Mouse (Mus musculus) intestine, embryonic 15.5 days (tissue): ENCODE measurements around the gene Smurf2. TPM values are rescaled to one million over a fixed set of nuclear protein-coding genes. Genes with fewer than 3 reads are reported as not detected.
"Not testable (repeated sequence)": the region's sequence is repeated elsewhere in the genome, so short reads cannot be mapped to it uniquely, and the experiment has no call there.

ENCODE experiments used
- ATAC-seq: fragments of 200-750 bp; cut with Nextera tagmentation; 2 replicates; pipeline ENCODE4 v1.8.0; 2017; ENCODE audit warnings: moderate TSS enrichment, moderate library complexity
- H3K27ac ChIP-seq: fragments of 300-500 bp; sonication (generic); 2 replicates; pipeline ENCODE4 v1.5.1; 2015; ENCODE audit warnings: mild to moderate bottlenecking, inconsistent platforms
- H3K27me3 ChIP-seq: fragments of 300-500 bp; sonication (generic); replicated peaks from 2 replicates; pipeline ENCODE4 v1.6.1; 2015; ENCODE audit warnings: inconsistent platforms
- H3K36me3 ChIP-seq: fragments of 300-500 bp; sonication (generic); 2 replicates; pipeline ENCODE4 v1.6.1; 2015; ENCODE audit warnings: inconsistent platforms
- H3K4me1 ChIP-seq: fragments of 300-500 bp; sonication (generic); replicated peaks from 2 replicates; pipeline ENCODE4 v1.6.1; 2015; ENCODE audit warnings: inconsistent platforms
- H3K4me2 ChIP-seq: fragments of 300-500 bp; sonication (generic); replicated peaks from 2 replicates; pipeline ENCODE4 v1.6.1; 2015; ENCODE audit warnings: mild to moderate bottlenecking, inconsistent platforms
- H3K4me3 ChIP-seq: fragments of 300-500 bp; sonication (generic); replicated peaks from 2 replicates; pipeline ENCODE4 v1.5.1; 2015; ENCODE audit warnings: inconsistent platforms
- H3K9ac ChIP-seq: fragments of 300-500 bp; sonication (generic); 2 replicates; pipeline ENCODE4 v1.6.1; 2015; ENCODE audit warnings: inconsistent platforms
- H3K9me3 ChIP-seq: fragments of 300-500 bp; sonication (generic); 2 replicates; pipeline ENCODE4 v1.6.1; 2016; ENCODE audit warnings: inconsistent platforms
- WGBS: fragments of 180-500 bp; shearing (Covaris S2); methylation state at CpG from one replicate; pipeline ENCODE4 v1.1.7; 2015; 5-methylcytosine and 5-hydroxymethylcytosine counted together
- polyA plus RNA-seq: library from polyadenylated mRNA; unstranded; fragments of >200 nt; fragmentation: Nextera tagmentation; extraction: Ambion mirVana; gene quantifications from 2 replicates; pipeline ENCODE4 v1.2.1, GENCODE M21; 2015

Gene Smurf2
- polyA plus RNA-seq, 1 experiment from 2014 or later = 11.3 TPM

DNA sequence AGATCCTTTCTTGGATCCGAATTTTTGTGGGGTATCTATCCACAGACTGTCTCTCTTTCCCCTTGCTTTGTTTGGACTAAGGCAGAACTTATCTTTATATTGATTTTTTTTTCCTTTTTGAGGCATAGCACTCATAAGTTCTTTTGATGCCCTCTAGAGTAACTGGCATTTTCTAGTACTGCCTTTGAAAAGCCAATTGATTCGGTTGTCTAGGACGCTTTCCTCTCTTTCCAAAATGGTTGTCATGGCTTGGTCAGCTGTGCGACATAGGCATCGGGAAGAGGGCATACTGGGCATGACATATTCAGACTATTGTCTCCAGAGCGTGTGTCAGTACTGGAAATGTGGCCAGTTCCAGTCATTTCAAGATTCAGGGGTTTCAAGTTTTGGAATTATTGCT lies 130.9 kb downstream of the Smurf2 start:
- peaks cover 8% of the 10 kb centered on the region for H3K36me3 ChIP-seq
- H3K4me2 ChIP-seq = peak overlapping the region; percentile 64
- peak overlapping the region; percentile 88 for H3K4me3 ChIP-seq
- no peak for ATAC-seq
- H3K9ac ChIP-seq = peak overlapping the region; percentile 79
- 0% methylated on average over 6 of the region's 6 CpGs for WGBS
- H3K27ac ChIP-seq = peak overlapping the region; percentile 100
- no peaks in the 10 kb centered on the region for H3K9me3 ChIP-seq
- peaks cover 4% of the 10 kb centered on the region; the same call in 1 of the 2 replicates for H3K4me1 ChIP-seq
- no peaks in the 10 kb centered on the region for H3K27me3 ChIP-seq

DNA sequence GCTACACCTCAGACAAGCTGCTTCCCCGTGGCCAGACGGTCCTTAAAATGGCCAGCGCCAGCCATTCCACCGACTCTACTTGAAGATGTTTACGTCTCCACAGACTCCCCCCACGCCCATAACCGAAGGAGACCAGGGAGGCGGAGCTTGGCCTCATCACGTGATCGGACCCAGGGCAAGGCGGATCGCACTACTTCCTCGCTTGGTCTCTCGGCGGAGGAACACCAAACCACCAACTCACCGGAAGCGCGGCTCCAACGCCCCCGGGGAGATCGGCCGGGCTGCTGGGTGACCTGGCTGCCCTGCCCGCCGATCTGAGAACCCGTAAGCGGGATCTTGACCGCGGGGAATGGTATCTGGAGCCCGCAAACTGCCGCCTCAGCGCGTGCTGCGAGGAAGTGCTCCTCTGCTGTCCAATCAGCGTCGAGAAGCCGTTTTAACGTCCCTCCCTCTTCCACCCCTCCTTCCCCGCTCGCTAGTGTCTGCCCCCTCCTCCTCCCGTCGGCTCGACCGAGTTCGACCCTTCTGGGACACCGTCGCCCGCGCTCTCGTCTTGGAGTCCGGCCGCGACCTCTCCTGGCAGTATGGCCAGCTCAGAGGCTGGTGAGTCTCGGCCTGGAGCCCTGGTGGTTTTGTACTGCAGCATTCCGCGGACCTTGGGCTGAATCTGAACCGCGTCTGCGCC lies 131.6 kb downstream of the Smurf2 start, which contains the start of the genes Ddx5 and Cep95:
Gene Ddx5 (minus strand): TSS at position 411 of the 685 bp plus-strand sequence.
Gene Cep95 (plus strand): TSS at position 478 of the 685 bp plus-strand sequence.
- H3K4me1 ChIP-seq = peaks cover 4% of the 10 kb centered on the region; the same call in 1 of the 2 replicates
- H3K36me3 ChIP-seq = peaks cover 3% of the 10 kb centered on the region; the same call in 1 of the 2 replicates
- H3K9me3 ChIP-seq = no peaks in the 10 kb centered on the region
- H3K4me3 ChIP-seq = peak within 1 kb of the TSS; percentile 88
- peak within 1 kb of the TSS; percentile 96 for H3K9ac ChIP-seq
- H3K27me3 ChIP-seq = no peaks in the 10 kb centered on the region
- under 1% methylated on average over 58 of the region's 58 CpGs for WGBS
- H3K27ac ChIP-seq = peak within 1 kb of the TSS; percentile 100
- H3K4me2 ChIP-seq = peak within 1 kb of the TSS; percentile 64
- peak; percentile 94 for ATAC-seq

DNA sequence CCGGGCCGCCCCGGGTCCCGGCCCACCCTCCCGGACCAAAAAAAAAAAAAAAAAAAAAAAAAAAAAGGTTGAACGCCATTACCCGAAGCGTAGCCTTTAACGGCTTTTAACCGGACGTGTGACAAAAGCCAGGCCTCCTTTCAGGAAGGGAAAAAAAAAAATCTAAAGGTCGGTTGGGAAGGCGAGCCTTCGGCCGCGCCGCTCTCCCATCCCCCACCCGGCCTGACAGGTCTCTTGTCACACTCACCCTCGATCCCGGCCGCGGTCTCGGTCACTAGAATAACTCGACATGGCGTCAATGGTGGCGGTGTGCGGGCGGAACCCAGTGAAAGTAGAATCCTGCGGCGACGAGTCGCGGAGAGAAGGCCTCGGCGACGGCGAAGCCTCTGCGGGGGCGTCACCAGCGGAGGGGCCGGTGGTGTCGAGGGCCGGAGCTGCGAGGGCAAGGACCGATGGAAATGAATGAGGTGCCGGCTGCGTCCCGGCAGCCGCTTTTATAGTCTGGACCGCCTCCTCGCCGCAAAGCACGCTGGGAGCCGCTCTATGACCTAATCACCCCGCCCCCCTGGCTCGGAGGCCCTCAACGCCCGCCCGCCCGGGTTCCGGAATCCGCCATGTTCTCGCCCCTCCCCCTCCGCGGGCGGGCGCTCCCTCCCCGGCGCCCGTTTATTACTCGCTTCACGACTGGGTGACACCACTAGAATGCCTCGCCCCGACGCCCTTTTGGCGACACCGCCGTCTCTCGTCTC lies 132.3 kb downstream of the Smurf2 start:
- under 1% methylated on average over 79 of the region's 79 CpGs for WGBS
- Histone ChIP-seq H3K36me3 (peaks cover 8% of the 10 kb centered on the region), H3K9ac (peak overlapping the region; percentile 96), H3K4me1 (peaks cover 4% of the 10 kb centered on the region; the same call in 1 of the 2 replicates), H3K27me3 (no peaks in the 10 kb centered on the region), H3K27ac (peak overlapping the region; percentile 100), H3K9me3 (no peaks in the 10 kb centered on the region), H3K4me2 (peak overlapping the region; percentile 64), H3K4me3 (peak overlapping the region; percentile 88)
- ATAC-seq = peak; percentile 88

GRCm38 (mm10) chr11:106787131-106788025 lies 133.1 kb downstream of the Smurf2 start:
- peaks cover 4% of the 10 kb centered on the region; the same call in 1 of the 2 replicates for H3K4me1 ChIP-seq
- peak; percentile 29 for ATAC-seq
- peak overlapping the region; percentile 67 for H3K4me2 ChIP-seq
- peak overlapping the region; percentile 96 for H3K9ac ChIP-seq
- peak overlapping the region; percentile 88 for H3K4me3 ChIP-seq
- no peaks in the 10 kb centered on the region for H3K9me3 ChIP-seq
- H3K27me3 ChIP-seq = no peaks in the 10 kb centered on the region
- under 1% methylated on average over 65 of the region's 65 CpGs for WGBS
- H3K36me3 ChIP-seq = peaks cover 17% of the 10 kb centered on the region
- H3K27ac ChIP-seq = peak overlapping the region; percentile 100

DNA sequence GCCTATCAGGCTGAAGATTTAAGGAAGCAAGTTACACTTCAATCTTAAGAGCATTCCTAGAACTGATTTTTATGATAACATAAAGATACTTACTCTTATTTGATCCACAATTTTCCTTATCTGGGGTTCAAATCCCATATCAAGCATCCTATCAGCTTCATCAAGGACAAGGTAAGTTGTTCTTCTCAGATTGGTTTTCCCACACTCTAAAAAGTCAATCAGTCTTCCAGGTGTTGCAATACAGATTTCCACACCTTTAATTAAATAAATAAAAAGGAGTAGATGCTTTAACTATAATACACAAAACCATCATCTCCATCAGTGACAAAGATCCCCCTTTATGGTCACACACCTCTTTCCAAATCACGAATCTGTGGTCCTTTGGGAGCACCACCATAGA lies 135.5 kb downstream of the Smurf2 start:
- WGBS = 63% methylated on average over 1 of the region's 1 CpGs
- Histone ChIP-seq H3K9ac (no peak overlapping the region), H3K36me3 (peaks cover 19% of the 10 kb centered on the region), H3K4me1 (peaks cover 6% of the 10 kb centered on the region; the same call in 1 of the 2 replicates), H3K4me2 (0 out of 2 replicates have a peak overlapping the region, but pooled peaks have one; percentile 67), H3K27me3 (no peaks in the 10 kb centered on the region), H3K4me3 (no peak overlapping the region), H3K9me3 (no peaks in the 10 kb centered on the region), H3K27ac (no peak overlapping the region)
- no peak for ATAC-seq

DNA sequence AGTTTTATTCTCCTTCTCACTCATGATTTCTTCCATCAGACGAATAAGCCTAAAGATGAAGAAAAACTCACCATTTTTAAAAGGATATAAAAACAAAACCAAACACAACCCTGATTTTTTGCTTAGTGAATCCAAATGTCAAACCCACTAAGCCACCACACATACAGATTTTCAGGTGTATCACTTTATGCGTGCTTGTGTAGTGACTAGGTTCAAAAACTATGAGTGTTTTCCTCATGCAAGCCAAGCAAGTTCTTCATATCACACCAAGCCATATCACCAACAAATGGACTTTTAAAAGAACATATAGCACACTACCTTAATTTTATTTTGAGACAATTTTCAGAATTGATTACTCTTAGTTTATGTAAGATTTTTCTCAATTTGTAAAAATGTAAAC lies 136.0 kb downstream of the Smurf2 start:
- Histone ChIP-seq H3K27ac (no peak overlapping the region), H3K9me3 (no peaks in the 10 kb centered on the region), H3K27me3 (no peaks in the 10 kb centered on the region), H3K36me3 (peaks cover 19% of the 10 kb centered on the region), H3K4me3 (no peak overlapping the region), H3K4me2 (no peak overlapping the region), H3K9ac (no peak overlapping the region), H3K4me1 (peaks cover 7% of the 10 kb centered on the region; the same call in 1 of the 2 replicates)
- no peak for ATAC-seq
- WGBS = 87% methylated on average over 2 of the region's 2 CpGs

DNA sequence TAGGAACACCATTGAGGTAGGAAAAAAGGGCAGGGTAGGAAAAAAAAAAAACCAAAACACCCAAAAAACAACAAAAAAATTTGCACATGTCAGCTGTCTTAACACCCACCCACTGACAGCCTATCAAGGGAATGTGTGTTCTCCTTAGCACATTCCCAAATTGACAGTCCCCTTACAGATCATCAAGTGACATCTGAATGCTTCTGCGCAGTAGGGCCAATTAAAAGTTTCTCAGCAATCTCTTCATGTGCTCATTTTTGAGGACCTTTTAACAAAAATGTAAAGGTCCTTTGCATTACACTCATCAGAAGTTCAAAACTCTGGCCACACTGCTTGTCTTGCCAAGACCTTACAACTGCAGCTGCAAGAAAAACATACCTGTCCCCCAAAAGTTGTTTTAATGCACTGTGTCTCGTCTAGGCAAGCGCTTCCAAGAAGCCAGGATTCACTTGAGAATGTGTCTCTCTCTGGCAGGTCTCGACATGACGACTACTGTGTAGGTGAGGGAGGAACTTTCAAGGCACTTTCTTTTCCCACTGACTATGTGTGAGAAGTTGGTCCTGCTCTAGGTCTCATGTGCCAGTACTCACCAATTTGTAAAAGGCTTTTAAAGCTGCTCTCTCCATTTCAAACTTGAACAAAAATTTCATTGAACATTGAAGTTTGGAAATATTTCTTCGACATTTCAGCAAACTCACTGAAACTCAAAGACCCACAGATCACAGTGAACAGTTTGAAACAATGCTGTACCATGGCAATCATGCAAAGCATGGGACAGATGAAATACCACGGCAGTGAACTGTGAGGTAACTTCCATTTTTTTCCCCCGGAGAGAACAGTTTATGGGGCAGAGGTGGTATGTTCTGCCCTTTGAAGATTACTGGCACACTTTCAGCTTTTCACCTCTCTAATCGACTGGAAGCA lies 137.4 kb downstream of the Smurf2 start:
- Histone ChIP-seq H3K27me3 (no peaks in the 10 kb centered on the region), H3K9ac (no peak overlapping the region), H3K4me3 (no peak overlapping the region), H3K9me3 (no peaks in the 10 kb centered on the region), H3K4me1 (peaks cover 7% of the 10 kb centered on the region; the same call in 1 of the 2 replicates), H3K4me2 (no peak overlapping the region), H3K27ac (no peak overlapping the region), H3K36me3 (peaks cover 19% of the 10 kb centered on the region)
- no peak for ATAC-seq
- 78% methylated on average over 9 of the region's 9 CpGs for WGBS

GRCm38 (mm10) chr11:106782271-106782670 lies 138.2 kb downstream of the Smurf2 start:
- not testable (repeated sequence) for H3K9me3 ChIP-seq, H3K4me2 ChIP-seq, H3K9ac ChIP-seq, ATAC-seq, H3K4me3 ChIP-seq, H3K27ac ChIP-seq, H3K27me3 ChIP-seq
- peaks cover 19% of the 10 kb centered on the region for H3K36me3 ChIP-seq
- H3K4me1 ChIP-seq = peaks cover 13% of the 10 kb centered on the region; the same call in 1 of the 2 replicates
- WGBS = 84% methylated on average over 7 of the region's 7 CpGs

DNA sequence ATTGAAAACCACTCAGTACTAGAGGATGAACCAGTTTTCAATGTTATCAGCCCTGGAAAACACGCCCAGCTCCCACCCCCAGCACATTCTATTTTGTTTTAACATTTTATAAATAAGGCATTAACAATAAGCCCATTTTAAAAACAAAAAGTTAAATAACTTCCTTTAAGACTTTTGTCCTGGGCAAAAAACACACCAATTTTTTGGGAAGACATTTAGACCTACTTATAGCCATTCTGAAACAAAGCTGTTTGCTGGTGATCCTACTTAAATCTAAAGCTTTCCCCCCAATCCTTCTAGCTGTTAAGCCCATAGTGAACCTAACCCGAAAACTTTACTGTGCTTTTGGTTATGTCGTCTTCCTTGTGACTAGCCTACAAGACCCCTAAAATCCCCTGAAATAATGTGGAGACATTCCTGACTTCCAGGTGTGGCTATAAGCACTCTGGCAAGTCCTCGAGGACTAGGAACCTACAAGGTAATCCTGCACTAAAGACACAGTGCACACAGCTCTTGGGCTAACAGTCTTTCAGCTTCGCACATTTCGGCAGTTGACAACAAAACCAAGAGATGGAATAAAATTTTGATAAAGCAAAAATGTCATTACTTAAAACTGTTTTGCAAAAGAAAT lies 139.8 kb downstream of the Smurf2 start:
- Histone ChIP-seq H3K4me2 (no peak overlapping the region), H3K4me1 (peaks cover 14% of the 10 kb centered on the region; the same call in 1 of the 2 replicates), H3K9me3 (no peaks in the 10 kb centered on the region), H3K27ac (0 out of 2 replicates have a peak overlapping the region, but pooled peaks have one; percentile 13), H3K27me3 (no peaks in the 10 kb centered on the region), H3K9ac (no peak overlapping the region), H3K36me3 (peaks cover 19% of the 10 kb centered on the region), H3K4me3 (no peak overlapping the region)
- ATAC-seq = no peak
- WGBS = 77% methylated on average over 6 of the region's 6 CpGs

DNA sequence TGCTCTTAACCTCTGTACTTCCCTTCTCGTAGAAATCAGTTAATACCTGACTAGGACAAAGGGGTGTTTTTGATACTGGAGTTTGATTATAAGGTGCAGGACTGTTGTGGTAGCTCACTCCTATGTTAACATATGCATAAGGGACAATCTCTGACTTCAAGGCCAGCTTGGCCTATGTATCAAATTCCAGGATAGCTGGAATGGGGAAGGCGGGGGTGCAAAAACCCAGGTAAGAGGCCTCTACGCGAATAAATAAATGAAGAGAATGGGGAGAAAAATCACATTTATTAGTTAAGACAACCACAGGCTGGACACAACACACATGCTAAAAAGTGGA lies 140.5 kb downstream of the Smurf2 start:
- H3K36me3 ChIP-seq = peaks cover 17% of the 10 kb centered on the region

More for the DNA sequence above, 140.5 kb downstream of the Smurf2 start:
- 68% methylated on average over 4 of the region's 4 CpGs for WGBS
- Histone ChIP-seq H3K4me2 (peak overlapping the region; percentile 70; the same call in 1 of the 2 replicates), H3K9ac (no peak overlapping the region), H3K4me3 (0 out of 2 replicates have a peak overlapping the region, but pooled peaks have one; percentile 92), H3K4me1 (0 out of 2 replicates have a peak, but pooled peaks cover 12% of the 10 kb centered on the region), H3K9me3 (no peaks in the 10 kb centered on the region), H3K27ac (peak overlapping the region; percentile 99), H3K27me3 (no peaks in the 10 kb centered on the region)
- ATAC-seq = no peak
